Mouse (Mus musculus): Measurements from ENCODE around the gene Adgrl1. TPM values are rescaled to one million over a fixed set of nuclear protein-coding genes. Genes with fewer than 3 reads are reported as not detected.
A peak's percentile ranks its signal among the peaks of the same experiment; 100 is the strongest.

Adgrl1 gene
- total and polyA plus RNA-seq, 3 experiments: 11.3 to 31.2 (median 18.5) TPM

DNA sequence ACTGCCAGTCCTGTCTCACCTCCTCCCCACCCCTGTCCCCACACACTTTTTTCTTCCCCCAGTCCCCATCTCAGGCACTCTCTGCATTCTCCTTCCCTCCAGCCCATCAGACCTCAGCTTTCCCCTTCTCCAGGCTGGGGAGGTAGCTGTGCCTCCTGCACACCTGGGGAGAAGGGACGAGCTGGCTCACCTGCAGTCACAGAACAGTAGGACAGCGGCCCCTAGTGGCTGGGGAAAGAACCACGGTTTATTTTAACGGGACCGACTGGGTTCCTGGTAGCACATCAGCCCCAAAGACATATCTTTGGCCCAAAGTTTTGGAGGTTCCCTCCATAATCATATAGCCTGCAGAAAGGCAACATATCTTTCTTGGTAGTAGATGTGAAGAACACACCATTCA is 6.0 kb upstream of the Adgrl1 start:
- Histone ChIP-seq H3K4me3 (ENCODE audit: low read depth, low read length) (no peak overlapping the region), H3K4me1 (ENCODE audit: insufficient read depth, low read depth, low read length) (peaks cover 36% of the 10 kb centered on the region), H3K27me3 (ENCODE audit: insufficient read depth, low read length) (peaks cover 61% of the 10 kb centered on the region), H3K9me3 (replicated peaks) (peaks cover 3% of the 10 kb centered on the region; the same call in 1 of the 2 replicates), H3K36me3 (replicated peaks) (no peaks in the 10 kb centered on the region)
- DNase-seq (ENCODE audit: low spot score) (peak; percentile 55), ATAC-seq (ENCODE audit: extremely low read depth, insufficient number of reproducible peaks, low FRiP score, poor library complexity, severe bottlenecking) (no peak)
- TF ChIP-seq TAL1 (conservative IDR thresholded peaks at IDR 0.05; ENCODE audit: low read depth, low read length) (no peak), POLR2AphosphoS5 (IDR thresholded peaks at IDR 0.05; ENCODE audit: insufficient replicate concordance, low read depth, low read length) (no peak), CTCF (IDR thresholded peaks at IDR 0.05; ENCODE audit: low read depth, low read length) (peak; percentile 86)

DNA sequence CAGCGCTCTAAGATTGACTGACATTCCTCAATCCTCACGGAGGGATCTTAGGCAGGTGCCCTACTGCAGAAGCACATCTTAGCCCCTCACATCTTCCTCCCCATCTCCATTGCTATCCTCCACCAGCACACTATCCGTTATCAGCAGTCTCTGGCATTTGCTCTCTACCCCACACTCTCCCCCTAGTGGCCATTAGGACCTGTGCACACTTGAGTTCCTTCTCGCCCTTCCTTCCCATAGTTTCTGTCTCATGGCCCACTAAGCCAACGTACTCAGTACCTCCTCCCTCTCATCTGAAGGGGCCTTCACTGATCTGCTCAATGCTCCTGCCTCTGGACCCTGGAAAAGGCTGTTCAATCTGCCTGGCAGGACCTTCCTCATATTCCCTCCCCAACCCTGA is 4.0 kb upstream of the Adgrl1 start:
- Histone ChIP-seq H3K36me3 (replicated peaks) (no peaks in the 10 kb centered on the region), H3K9me3 (replicated peaks) (peaks cover 3% of the 10 kb centered on the region; the same call in 1 of the 2 replicates), H3K4me1 (ENCODE audit: insufficient read depth, low read depth, low read length) (peaks cover 48% of the 10 kb centered on the region), H3K27me3 (ENCODE audit: insufficient read depth, low read length) (peaks cover 55% of the 10 kb centered on the region), H3K4me3 (ENCODE audit: low read depth, low read length) (no peak overlapping the region)
- DNase-seq (ENCODE audit: low spot score) (peak; percentile 71), ATAC-seq (ENCODE audit: extremely low read depth, insufficient number of reproducible peaks, low FRiP score, poor library complexity, severe bottlenecking) (peak; percentile 35; the same call in 1 of the 2 replicates)
- TF ChIP-seq GATA2 (IDR thresholded peaks at IDR 0.05; ENCODE audit: borderline replicate concordance, low read depth, low read length) (no peak), CTCF (IDR thresholded peaks at IDR 0.05; ENCODE audit: low read depth, low read length) (peak; percentile 88)

DNA sequence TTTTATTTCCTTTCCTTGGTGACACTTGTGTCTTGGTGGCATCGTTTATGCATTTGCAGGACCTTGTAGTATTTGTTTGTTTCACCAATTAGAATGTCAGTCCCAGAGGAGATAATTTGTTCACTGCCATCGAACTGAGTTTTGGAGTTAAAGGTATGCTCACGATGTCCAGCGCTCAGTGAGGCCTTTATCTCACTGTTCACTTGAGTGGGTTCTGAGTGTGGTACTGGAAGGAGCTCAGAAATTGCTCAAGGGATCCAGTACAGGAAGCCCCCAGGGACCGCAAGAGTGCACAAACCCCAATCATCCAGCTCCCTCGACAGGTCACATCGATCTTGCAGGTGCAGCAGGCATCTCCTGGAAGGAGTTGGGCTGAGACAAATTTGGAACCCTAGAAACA is 3.4 kb upstream of the Adgrl1 start:
- Histone ChIP-seq H3K4me3 (ENCODE audit: low read depth, low read length) (no peak overlapping the region), H3K36me3 (replicated peaks) (no peaks in the 10 kb centered on the region), H3K4me1 (ENCODE audit: insufficient read depth, low read depth, low read length) (peaks cover 53% of the 10 kb centered on the region), H3K27me3 (ENCODE audit: insufficient read depth, low read length) (peaks cover 57% of the 10 kb centered on the region), H3K9me3 (replicated peaks) (peaks cover 3% of the 10 kb centered on the region; the same call in 1 of the 2 replicates)
- ATAC-seq (ENCODE audit: extremely low read depth, insufficient number of reproducible peaks, low FRiP score, poor library complexity, severe bottlenecking): no peak
- TF ChIP-seq POLR2AphosphoS5 (IDR thresholded peaks at IDR 0.05; ENCODE audit: insufficient replicate concordance, low read depth, low read length) (no peak), GATA1 (IDR thresholded peaks at IDR 0.05; ENCODE audit: borderline replicate concordance, low read length) (no peak), CTCF (IDR thresholded peaks at IDR 0.05; ENCODE audit: low read depth, low read length) (no peak), TAL1 (conservative IDR thresholded peaks at IDR 0.05; ENCODE audit: low read depth, low read length) (no peak), GATA2 (IDR thresholded peaks at IDR 0.05; ENCODE audit: borderline replicate concordance, low read depth, low read length) (no peak)
- DNase-seq (ENCODE audit: low spot score): no peak

DNA sequence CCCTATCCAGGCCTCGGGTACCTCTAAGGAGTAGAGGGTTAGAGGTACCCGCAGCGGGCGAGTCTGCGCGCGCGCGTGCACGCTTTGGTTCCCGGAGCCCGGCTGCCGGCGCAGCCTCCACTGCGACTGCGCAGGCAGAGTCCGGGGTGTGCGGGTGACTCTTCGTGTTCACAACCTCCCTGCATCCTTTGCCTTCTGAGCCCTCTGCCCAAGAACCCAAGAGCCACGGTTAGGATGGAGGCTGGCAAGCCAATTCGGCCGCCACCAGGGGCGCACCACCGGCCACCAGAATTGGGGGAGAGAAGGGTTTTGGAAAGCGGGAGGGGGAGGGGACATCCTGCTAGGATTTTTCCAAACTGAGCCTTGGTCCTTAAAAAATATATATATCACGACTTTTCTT is 2.7 kb upstream of the Adgrl1 start:
- H3K4me3 ChIP-seq (ENCODE audit: low read depth, low read length): no peak overlapping the region
- H3K4me1 ChIP-seq (ENCODE audit: insufficient read depth, low read depth, low read length): peaks cover 57% of the 10 kb centered on the region
- DNase-seq (ENCODE audit: low spot score): no peak
- H3K27me3 ChIP-seq (ENCODE audit: insufficient read depth, low read length): peaks cover 57% of the 10 kb centered on the region
- peaks cover 3% of the 10 kb centered on the region; the same call in 1 of the 2 replicates for H3K9me3 ChIP-seq (replicated peaks)
- no peaks in the 10 kb centered on the region for H3K36me3 ChIP-seq (replicated peaks)
- ATAC-seq (ENCODE audit: extremely low read depth, insufficient number of reproducible peaks, low FRiP score, poor library complexity, severe bottlenecking): no peak
- TF ChIP-seq GATA1 (IDR thresholded peaks at IDR 0.05; ENCODE audit: borderline replicate concordance, low read length): no peak
- no peak for TF ChIP-seq POLR2AphosphoS5 (IDR thresholded peaks at IDR 0.05; ENCODE audit: insufficient replicate concordance, low read depth, low read length)

DNA sequence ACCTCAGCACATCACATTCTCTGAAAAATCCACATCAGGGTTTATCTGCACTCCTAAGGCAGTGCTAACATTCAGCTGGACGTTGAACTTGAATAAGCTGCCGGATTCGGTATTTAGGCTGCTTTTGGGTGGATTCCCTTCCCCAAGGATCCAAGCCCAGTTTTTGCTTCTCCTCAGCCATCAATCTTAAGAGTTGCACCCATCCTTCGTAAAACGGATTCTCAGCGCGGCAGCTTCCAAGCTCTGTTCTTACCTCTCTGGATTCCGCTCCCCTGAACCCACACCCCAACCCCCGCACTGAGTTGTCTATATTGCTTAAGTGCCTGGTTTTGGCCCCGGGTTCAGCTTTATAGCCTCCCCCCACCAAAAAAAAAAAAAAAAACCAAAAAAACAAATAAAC is 1.4 kb upstream of the Adgrl1 start:
- peaks cover 55% of the 10 kb centered on the region for H3K27me3 ChIP-seq (ENCODE audit: insufficient read depth, low read length)
- TF ChIP-seq POLR2AphosphoS5 (IDR thresholded peaks at IDR 0.05; ENCODE audit: insufficient replicate concordance, low read depth, low read length) (no peak), GATA2 (IDR thresholded peaks at IDR 0.05; ENCODE audit: borderline replicate concordance, low read depth, low read length) (no peak), GATA1 (IDR thresholded peaks at IDR 0.05; ENCODE audit: borderline replicate concordance, low read length) (no peak), CTCF (IDR thresholded peaks at IDR 0.05; ENCODE audit: low read depth, low read length) (no peak), TAL1 (conservative IDR thresholded peaks at IDR 0.05; ENCODE audit: low read depth, low read length) (no peak)
- DNase-seq (ENCODE audit: low spot score) (no peak), ATAC-seq (ENCODE audit: extremely low read depth, insufficient number of reproducible peaks, low FRiP score, poor library complexity, severe bottlenecking) (no peak)
- H3K36me3 ChIP-seq (replicated peaks): peaks cover 4% of the 10 kb centered on the region
- H3K4me1 ChIP-seq (ENCODE audit: insufficient read depth, low read depth, low read length): peaks cover 62% of the 10 kb centered on the region
- H3K4me3 ChIP-seq (ENCODE audit: low read depth, low read length): no peak overlapping the region
- H3K9me3 ChIP-seq (replicated peaks): peaks cover 3% of the 10 kb centered on the region; the same call in 1 of the 2 replicates

DNA sequence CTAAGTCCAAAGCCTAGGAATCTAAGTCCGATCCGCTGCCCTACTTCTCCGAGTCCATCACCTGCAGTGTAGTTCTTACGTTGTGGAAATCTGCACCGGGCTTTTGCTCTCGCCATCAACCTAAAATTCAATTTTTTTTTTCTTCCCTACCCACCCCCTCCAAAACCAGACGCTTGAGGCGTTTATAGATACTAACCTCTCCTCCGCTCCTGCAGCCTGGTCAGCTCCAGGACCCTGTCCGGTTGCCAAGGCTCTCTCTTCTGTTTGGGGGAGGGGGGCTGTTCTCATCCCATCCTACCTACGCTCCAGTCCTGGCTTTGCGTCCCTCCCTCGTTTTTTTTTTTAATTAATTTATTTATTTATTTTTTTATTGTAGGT is 931 bp upstream of the Adgrl1 start:
- no peak for TF ChIP-seq TAL1 (conservative IDR thresholded peaks at IDR 0.05; ENCODE audit: low read depth, low read length)
- no peak for TF ChIP-seq GATA2 (IDR thresholded peaks at IDR 0.05; ENCODE audit: borderline replicate concordance, low read depth, low read length)
- no peak for TF ChIP-seq CTCF (IDR thresholded peaks at IDR 0.05; ENCODE audit: low read depth, low read length)
- TF ChIP-seq GATA1 (IDR thresholded peaks at IDR 0.05; ENCODE audit: borderline replicate concordance, low read length): no peak
- no peak for TF ChIP-seq POLR2AphosphoS5 (IDR thresholded peaks at IDR 0.05; ENCODE audit: insufficient replicate concordance, low read depth, low read length)
- Histone ChIP-seq H3K27me3 (ENCODE audit: insufficient read depth, low read length) (peaks cover 58% of the 10 kb centered on the region), H3K4me1 (ENCODE audit: insufficient read depth, low read depth, low read length) (peaks cover 62% of the 10 kb centered on the region), H3K4me3 (ENCODE audit: low read depth, low read length) (peak overlapping the region; percentile 79; the same call in 1 of the 2 replicates), H3K9me3 (replicated peaks) (peaks cover 3% of the 10 kb centered on the region; the same call in 1 of the 2 replicates), H3K36me3 (replicated peaks) (peaks cover 8% of the 10 kb centered on the region)
- DNase-seq (ENCODE audit: low spot score) (no peak), ATAC-seq (ENCODE audit: extremely low read depth, insufficient number of reproducible peaks, low FRiP score, poor library complexity, severe bottlenecking) (no peak)

Data from G1E (cell line).